Mouse (Mus musculus) T-helper 2 cell (primary cell): ENCODE results near the gene Rragd.
"Not testable (repeated sequence)": the region's sequence is repeated elsewhere in the genome, so short reads cannot be mapped to it uniquely, and the experiment has no call there.

Experiments
- in situ Hi-C: fragments of 300-600 bp; cut with MboI, MseI; formaldehyde crosslinking; loops from one replicate; pipeline ENCODE4 v1.15.1; 2025; ENCODE audit warnings: high pct_unique_total_duplicates

The Rragd gene

DNA sequence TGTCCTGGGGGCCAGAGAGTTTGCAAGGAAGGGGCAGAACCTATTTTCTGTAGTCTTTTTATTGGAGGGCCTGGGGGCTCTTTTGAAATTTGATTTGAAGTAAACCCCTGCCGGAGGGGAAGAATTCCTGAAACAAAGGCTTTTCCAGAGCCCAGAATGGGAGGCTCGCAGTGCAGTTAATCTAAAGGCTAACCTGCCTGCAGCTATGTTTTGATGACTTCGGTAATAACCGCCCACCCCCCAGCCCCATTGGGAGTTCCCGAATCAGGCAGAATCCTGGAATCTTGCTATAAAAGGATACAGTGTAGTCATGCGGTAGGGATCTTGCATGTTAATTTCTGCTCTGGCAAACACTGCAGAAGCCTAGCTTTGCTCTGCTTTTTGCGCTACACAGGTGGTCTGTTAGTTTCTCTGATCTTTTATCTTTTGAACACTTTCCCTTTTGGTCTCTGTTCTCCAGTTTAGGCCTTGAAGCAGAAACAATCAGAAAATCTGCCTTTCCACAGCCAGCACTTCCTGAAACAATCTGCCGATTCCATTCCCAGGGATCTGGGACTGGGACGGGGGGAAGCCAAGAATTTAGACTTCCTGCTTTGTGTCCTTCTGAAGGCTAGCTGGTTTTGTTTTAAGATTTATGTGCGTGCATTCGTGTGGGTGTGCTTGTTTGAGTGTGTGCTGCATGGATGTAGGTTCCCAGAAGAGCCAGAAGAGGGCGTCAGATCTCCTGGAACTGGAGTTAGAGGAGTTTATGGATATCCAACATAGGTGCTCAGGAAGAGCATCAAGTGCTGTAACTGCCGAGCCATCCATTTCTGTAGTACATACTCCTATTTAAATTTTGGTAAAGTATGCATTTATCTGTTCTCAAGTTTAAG lies 2.2 kb downstream of the Rragd start:
- in situ Hi-C loops: no loop called here

DNA sequence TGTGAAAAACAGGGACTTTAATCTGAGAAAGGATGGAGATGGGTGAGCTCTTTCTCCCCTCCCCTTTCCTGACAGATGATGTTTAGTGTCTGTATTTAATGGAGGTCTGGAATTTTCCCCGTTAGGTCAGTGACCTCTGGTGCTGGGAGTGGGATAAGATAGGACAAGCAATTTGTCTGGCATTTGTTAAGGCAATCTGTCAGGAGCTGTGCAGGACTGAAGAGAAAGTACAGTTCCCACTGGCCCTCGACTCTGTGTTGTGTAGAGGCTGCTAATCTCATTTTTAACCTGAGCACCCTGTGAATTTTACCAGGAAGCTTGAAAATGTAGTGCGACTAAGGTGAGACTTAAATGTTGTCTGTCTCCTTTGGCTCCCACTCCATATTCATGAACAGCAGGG lies 2.8 kb downstream of the Rragd start:
- in situ Hi-C loops: no loop called here

DNA sequence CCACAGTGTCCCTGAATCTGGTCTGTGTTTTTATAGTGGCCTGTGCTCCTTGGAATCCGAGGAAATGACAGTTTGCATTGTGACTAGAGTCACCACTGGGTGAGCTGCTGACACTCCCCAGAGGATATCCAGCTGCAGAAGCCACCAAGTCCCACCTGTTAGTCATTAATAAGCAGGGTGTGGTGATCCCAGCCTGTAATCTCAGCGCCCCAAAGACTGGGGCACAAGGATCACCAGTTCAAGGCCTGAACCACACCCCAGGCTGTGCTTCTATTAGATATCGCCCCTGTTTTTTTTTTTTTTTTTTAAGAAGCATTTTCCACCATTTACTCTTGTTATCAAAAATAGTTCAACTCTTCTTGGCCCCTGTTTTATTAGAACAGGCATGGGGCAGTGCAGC lies 4.2 kb downstream of the Rragd start:
- in situ Hi-C loops: no loop called here

DNA sequence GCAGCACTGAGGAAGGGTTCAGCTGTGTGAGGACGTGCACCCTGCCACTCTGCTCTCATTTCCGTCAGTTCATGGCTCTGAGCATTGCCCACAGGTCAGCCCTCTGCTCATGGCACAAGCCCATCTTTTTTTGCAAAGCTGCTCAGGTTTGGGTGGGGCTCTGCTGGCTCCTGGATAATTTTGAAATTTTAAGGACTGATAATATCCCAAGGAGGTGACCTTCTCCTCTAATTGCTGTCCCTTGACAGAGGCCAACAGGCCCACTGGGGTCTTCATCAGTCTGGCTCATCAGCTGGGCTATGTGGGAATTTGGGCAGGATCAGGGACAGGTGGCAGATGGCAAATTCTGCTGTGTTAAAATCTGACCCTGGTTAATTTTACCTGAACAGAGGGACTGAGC lies 6.5 kb downstream of the Rragd start:
- in situ Hi-C loops: no loop called here

DNA sequence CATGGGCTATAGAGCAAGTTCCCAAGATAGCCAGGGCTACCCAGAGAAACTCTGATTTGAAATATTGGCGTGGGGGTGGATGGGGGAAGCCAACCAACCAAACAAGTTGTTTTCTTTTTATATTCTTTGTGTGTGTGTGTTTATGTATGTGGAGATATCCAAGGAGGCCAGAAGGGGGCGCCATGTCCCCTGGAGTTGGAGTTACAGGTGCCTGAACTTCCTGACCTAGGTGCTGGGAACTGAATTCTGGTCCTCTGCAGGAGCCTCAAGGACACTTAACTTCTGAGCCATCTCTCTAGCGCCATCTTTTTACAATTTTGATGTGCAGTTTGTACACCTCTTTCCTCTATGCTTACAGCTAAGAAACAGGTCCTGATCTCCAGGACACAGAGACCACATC lies 11.3 kb downstream of the Rragd start:
- in situ Hi-C loops: no loop called here

DNA sequence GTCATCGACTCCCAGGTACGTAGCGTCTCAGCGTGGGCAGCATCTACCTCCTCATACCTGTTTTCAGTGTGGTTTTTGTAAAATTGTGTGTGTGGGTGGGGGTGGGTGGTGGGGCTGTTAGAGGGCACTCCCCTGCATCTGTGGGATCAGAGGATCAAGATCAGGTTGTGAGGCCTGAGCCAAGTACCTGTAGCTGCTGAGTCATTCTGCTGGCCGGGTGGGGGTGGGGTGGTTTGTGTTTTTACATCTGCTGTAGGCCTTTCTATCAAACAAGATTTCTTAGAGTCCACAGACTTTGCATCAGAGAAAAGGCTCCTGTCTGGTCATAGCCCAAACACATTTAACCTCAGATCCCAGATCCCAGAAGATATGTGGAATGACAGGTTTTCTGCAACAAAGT lies 13.2 kb downstream of the Rragd start:
- in situ Hi-C loops: no loop called here

DNA sequence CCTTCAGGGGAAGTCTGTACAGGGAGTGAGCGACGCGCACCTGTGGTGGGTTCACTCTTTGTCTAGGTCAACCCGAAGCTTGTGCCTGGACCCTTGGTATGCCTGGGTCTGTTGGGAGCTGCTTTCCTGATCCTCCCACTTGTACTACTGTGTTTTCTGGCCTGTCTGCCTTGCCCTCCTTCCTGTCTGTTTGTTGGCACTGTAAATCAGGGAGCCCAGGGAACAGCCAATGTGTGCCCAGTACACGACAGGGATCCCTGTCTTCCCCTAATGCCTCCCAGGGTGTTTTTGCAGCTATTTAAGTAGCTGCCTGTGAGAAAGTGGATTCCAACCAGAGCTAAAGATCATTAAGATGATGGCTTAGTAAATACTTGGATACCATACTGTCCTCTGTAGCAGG lies 14.7 kb downstream of the Rragd start:
- in situ Hi-C loops: no loop called here

DNA sequence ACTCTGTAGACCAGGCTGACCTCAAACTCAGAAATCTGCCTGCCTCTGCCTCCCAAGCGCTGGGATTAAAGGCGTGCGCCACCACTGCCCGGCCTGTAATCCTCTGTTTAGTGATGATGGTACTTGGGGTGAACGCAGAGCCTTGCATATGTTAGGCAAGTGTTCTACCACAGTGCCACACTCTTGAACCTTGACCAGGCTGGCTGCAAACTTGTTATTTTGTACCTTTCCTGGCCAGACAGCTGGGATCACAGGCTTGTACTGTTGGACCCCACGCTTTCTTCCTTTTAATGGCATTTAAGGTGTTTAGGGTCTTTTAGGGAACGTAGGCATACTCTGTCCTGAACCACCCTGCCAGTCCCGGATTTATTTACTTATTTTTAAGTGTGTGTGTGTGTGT lies 16.2 kb downstream of the Rragd start:
- in situ Hi-C loops: no loop called here

DNA sequence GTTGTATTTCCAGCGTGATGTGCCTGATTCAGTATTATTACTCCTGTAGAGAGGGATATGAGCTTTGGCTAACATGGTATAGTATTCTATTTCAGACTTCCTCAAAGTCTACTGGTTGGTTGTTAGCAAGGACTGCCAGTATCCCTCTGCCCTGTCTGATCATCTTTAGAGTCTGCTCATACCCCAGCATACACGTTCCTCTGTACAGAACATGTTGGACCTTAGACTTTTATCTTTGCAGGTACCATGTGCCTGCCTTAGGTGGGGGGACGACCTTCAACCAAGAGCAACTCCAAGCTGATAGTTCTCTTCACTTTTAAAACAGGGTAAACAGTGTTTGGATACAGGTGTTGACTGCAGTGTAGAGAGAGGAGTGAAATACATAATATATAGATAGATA lies 19.2 kb downstream of the Rragd start:
- in situ Hi-C loops: no loop called here

DNA sequence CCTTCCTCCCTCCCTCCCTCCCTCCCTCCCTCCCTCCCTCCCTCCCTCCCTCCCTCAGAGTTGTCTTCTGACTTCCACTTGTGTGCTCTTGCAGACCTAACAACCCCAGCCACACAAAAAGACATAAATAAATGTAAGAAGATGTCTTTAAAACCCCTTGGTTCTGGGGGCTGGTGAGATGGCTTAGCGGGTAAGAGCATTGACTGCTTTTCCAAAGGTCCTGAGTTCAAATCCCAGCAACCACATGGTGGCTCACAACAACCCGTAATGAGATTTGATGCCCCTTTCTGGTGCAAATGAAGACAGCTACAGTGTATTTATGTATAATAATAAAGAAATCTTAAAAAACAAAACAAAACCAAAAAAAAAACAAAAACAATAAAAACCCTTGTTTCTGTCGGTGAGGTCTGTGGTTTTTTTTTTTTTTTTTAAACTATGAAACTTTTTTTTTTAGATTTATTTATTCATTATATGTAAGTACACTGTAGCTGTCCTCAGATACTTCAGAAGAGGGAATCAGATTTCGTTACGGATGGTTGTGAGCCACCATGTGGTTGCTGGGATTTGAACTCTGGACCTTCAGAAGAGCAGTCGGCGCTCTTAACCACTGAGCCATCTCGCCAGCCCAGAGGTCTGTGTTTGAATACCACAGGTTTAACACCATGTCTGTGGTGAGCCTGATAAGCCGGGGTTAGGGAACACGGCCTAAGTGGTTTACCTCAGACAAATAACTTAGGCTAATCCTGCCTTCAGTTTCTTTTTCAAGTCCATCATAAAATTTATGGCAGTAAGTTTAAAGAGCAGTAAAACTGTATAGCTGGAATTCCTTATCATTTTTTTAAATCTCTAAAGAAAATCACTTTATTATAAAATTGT lies 23.0 kb downstream of the Rragd start:
- in situ Hi-C loops: not testable (repeated sequence)

DNA sequence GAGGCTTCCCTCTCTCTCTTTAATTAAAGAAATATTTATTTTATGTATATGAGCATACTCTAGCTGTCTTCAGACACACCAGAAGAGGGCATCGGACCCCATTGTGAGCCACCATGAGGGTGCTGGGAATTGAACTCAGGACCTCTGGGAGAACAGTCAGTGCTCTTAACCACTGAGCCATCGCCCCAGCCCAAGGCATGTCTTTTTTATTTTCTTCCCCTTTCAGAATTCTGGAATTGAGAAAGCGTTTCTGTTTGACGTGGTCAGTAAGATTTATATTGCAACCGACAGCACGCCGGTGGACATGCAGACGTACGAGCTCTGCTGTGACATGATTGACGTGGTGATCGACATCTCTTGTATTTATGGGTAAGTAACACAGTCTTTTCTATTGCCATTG lies 24.0 kb downstream of the Rragd start:
- in situ Hi-C loops: no loop called here

DNA sequence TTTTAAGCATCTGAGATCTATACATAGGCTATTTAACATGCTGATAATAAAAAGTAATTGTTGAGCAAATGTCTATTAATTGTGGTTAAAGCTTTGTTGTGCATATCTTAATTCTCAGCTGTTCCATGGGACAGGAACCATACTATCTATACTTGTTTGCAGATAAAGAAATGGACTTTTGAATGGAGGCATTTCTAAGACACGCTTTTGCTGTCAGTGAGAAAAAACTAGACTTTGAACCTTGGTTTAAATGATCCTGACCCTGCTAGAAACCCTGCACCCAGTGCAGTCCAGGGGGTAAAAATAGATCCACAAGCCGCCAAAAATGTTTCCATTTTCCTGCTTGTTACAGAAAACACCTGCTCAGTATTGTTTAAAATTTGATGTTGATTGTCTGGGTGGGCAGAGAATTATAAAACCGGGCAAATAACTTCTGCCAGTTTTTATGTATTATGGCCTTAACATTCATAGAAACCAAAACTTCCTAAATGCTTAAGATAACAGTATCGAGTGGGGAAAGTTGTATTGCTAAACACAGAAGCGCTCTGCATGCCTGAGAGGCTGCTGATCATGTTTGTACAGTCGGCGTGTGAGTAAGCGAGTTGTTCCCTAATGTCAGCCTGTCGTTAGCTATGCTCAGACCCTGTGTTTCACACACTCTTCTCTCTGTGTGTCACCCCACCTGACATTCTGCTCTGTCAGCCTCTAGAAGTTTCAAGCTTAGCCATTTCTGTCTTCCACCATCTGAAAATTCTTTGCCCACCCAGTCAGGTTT lies 24.8 kb downstream of the Rragd start:
- in situ Hi-C loops: no loop called here

DNA sequence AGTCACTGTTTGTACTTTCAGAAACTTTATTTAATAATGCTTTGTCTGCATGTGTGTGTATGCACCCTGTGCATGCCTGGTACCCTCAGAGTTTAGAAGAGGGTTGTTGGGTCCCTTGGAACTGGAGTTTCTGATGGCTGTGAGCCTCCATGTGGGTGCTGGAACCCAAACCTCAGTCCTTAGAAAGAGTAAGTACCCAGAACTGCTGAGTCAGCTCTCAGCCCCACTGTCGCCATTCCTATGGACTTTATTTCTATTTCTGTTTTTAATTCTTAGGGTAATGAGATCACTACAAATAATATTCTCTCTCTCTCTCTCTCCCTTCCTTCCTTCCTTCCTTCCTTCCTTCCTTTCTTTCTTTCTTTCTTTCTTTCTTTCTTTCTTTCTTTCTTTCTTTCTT lies 27.2 kb downstream of the Rragd start:
- in situ Hi-C loops: loop anchor here (10.0 kb wide), 1 partner anchor 105 kb away; no protein-coding TSS in a partner anchor

DNA sequence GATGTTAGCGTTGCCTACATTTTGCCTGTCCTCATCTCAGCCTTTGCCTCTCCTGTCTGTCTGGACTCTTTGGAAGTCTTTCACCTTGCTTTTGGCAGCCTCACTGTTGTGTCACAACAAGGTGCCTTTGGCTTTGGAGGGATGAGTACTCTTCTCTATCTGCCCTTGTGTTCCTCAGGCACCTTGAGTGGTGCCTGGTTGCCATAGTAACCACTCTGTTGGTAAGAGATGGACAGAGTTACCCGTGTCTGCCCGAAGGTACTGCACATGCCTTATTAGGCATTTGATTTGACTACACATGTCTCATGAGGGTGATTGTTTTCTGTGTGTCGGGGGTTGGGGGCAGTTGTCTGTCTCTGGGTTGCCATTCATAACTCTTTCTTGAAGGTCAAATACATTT lies 29.6 kb downstream of the Rragd start:
- in situ Hi-C loops: loop anchor here (10.0 kb wide), 1 partner anchor 102 kb away; no protein-coding TSS in a partner anchor

DNA sequence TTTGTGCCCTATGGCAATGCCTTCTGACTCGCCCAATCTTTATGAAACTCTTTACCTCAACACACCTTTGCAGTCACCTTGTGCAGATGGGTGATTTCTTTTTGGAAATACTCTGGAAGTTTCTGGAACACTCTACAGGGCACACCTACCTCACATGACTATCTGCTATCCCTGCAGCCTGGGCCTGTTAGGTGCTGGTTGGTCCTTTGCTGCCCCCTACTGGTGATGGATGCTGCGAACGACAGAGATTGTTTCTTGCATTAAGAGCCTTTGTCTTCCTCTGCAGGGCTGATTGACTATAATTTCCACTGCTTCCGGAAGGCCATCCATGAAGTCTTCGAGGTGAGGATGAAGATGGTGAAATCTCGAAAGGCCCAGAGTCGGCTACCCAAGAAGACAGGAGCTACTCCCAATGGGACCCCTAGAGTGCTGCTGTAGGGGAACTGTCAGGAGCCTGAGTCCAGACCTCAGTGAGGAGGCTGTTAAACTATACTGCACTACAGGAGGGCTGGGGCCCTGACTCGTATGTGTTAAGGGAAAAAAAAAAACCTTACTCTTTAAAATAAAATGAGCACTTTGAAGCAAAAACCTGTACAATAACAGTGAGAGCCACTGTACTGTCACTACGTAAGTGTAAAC lies 35.6 kb downstream of the Rragd start:
- in situ Hi-C loops: loop anchor here (10.0 kb wide), 1 partner anchor 96 kb away; no protein-coding TSS in a partner anchor

DNA sequence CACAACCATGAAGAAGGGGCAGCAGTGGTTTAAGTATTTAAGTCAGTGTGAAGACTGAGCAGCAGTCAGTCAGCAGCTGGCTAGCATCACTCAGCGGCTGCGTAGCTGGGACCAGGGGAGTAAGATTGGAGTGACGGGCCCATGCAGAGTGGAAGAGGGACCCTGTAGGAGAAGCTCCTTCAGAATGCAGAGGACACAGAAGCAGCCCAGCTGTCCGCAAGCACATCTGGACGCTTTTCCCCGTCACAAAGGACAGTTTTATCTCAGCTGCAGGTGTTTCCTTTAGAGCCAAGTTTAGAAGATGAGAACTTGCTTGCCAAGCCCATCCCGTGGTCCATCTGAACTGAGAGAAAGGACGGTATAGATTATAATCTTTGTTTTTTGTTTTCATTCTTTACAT lies 41.6 kb downstream of the Rragd start:
- in situ Hi-C loops: no loop called here

DNA sequence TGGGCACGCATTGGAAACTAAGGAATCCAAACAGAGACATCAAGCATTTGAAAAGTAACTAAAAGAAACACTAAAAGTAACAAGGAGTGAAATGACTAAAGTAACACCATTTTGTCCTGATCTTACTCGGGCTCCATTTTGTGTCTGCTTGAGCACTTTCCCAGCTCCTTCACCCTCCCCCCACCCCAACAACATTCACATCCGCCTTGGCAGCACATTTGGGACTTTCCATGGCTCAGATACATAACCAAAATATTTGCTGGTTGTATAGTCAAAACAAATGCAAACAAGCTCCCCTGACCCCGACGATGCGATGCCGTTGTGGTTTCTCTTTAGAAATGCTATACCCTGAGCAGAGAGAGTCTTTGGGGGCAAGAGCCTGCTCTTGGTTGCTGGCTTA lies 46.3 kb downstream of the Rragd start:
- in situ Hi-C loops: no loop called here

DNA sequence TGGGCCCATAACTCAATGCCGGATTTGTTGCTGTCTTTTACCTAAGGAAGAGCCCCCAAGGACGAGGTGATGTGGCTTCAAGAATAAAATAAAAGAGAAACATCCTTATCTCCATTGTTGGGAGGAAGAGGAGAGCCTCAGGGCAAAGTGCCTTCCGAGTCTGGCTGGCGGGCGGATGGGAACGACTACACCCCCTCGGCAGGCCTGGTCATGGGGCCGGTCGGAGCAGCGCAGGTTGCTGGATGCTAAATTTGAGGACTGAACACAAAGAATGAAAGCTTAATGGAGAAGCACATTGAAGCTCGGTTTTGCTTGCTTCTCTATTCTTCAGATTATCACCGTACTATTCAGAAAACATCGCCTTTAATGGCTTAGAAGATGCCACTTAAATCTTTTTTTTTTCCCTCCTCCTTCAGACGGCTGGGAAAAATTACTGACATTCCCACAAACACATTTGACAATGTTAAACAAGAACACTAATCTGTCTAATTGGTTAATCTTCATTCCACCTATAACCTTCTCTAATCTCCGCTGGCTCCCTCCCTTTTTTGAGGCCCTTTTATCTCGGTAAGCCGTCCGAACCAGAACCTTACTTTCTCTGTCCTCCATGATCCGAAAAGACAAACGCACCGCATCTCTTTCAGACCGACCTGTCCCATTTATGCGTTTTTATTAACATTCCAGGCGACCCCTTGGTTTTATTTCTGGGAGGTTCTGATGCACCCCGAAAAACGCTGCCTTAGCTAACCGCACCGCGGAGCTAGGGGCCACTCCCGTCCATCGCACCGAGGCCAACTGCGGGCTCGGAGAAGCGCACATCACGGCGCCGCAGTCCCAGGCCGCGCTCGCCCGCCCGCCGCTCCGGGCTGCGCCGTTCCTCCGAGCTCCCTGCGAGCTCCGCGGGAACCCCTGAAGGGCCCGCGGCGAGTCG lies 47.7 kb downstream of the Rragd start:
- in situ Hi-C loops: no loop called here

DNA sequence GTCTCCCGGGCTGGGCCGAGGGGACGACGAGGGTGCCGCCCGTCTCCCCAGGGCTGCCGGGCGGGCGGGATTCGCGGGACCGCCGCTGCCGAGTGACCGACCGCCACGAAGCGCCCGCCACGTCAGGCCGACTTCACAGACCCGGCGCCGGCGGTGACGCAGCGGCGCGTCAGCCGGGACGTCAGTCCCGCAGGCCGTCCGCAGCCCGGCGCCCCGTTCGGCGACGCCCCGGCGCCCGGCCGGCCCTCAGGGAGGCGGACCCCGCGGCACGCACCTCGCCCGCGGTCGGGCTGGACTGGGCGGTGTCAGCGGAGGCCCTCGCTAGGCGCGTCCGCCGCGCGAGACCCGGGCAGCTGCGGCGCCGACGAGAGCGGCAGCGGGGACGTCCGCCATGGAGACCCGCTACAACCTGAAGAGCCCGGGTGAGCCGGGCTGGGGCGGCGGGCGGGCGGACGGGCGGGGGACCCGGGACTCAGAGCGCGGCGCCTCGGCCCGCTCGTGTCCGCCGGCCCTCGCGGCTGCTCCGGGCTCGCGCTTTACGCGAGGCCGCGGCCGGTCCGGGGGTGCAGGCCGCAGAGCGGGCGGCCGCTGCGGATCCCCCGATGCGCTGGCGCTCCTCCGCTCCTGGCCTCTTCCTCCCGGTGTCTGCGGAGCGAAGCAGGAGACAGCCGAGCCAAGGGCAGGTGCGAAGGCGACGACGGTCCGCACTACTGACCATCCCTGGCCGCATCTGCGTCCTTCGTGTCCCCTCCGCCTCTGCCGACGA lies 48.5 kb downstream of the Rragd start, which contains the start of gene Ube2j1:
Ube2j1 (plus strand) TSS at position 222 of the 766 bp plus-strand sequence.
- in situ Hi-C loops: no loop called here
